Mouse (Mus musculus): Measurements from ENCODE around the gene Neurl1a. TPM values are rescaled to one million over a fixed set of nuclear protein-coding genes. Genes with fewer than 3 reads are reported as not detected.

The Neurl1a gene
- polyA plus RNA-seq, 1 experiment: 1.6 TPM

DNA sequence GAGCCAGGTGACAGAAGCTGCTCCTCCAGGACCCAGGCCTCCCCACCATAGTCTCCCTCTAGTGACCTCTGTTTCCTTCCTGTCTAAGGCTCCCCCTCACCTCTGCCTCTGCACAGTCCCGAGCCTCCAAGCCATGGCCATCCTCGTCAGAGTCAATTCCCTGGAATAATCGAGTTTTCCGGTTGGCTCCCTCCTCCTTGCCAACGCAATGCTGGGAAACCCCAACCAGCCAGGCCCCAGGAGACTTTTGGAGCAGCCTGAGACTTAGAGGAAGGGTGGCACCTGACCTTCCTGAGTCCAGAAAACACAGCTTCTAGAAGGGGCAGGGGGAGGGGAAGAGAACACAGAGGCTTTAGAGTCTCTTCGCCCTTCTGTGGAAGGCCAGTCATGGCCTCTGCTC is 72.3 kb downstream of the Neurl1a start:
- no peak for DNase-seq
- Histone ChIP-seq H3K4me3 (ENCODE audit: control insufficient read depth, insufficient read depth, low read length) (no peak overlapping the region), H3K27ac (ENCODE audit: control insufficient read depth, insufficient read depth, low read length) (no peak overlapping the region), H3K27me3 (ENCODE audit: control insufficient read depth, insufficient read depth, low read length) (peaks cover 6% of the 10 kb centered on the region; the same call in 1 of the 2 replicates), H3K4me1 (replicated peaks; ENCODE audit: control insufficient read depth, insufficient read depth, low read length) (peaks cover 4% of the 10 kb centered on the region; the same call in 1 of the 2 replicates), H3K36me3 (ENCODE audit: control insufficient read depth, insufficient read depth, low read length) (no peaks in the 10 kb centered on the region)
- TF ChIP-seq POLR2A (IDR thresholded peaks at IDR 0.05; ENCODE audit: control insufficient read depth, extremely low read depth, insufficient read depth, low read length, poor library complexity) (no peak), CTCF (IDR thresholded peaks at IDR 0.05; ENCODE audit: borderline replicate concordance, control insufficient read depth, extremely low read depth, insufficient read depth, low read length, poor library complexity) (no peak)
- 74% methylated on average over 6 of the region's 6 CpGs for WGBS

- TF ChIP-seq POLR2A (IDR thresholded peaks at IDR 0.05; ENCODE audit: control insufficient read depth, extremely low read depth, insufficient read depth, low read length, poor library complexity): no peak
- no peak for TF ChIP-seq CTCF (IDR thresholded peaks at IDR 0.05; ENCODE audit: borderline replicate concordance, control insufficient read depth, extremely low read depth, insufficient read depth, low read length, poor library complexity)
- Histone ChIP-seq H3K4me1 (replicated peaks; ENCODE audit: control insufficient read depth, insufficient read depth, low read length) (peaks cover 4% of the 10 kb centered on the region; the same call in 1 of the 2 replicates), H3K27ac (ENCODE audit: control insufficient read depth, insufficient read depth, low read length) (no peak overlapping the region), H3K36me3 (ENCODE audit: control insufficient read depth, insufficient read depth, low read length) (no peaks in the 10 kb centered on the region), H3K4me3 (ENCODE audit: control insufficient read depth, insufficient read depth, low read length) (no peak overlapping the region), H3K27me3 (ENCODE audit: control insufficient read depth, insufficient read depth, low read length) (peaks cover 6% of the 10 kb centered on the region; the same call in 1 of the 2 replicates)
- WGBS: 7% methylated on average over 90 of the region's 90 CpGs
- DNase-seq: no peak
Observed at GRCm38 (mm10) chr19:47253053-47253628, 74.5 kb downstream of the Neurl1a start.

DNA sequence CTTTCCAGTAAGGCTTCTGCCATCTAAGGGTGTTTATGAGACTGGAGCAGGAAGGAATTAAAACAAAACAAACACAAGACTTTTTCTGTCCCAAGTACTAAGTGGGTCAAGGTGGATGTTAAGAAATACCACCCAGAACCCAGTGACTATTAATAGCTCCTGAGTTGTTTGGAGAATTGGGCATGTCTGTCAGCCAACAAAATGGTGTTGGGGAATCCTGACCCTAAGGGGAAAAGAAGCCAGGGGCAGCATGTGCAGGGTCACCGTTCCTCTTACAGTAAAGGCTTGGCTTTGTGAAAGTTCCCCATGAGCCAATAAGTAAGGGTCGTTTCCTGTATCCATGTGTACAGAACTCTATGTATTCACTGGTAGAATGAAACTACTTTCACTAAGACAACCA is 76.4 kb downstream of the Neurl1a start:
- TF ChIP-seq POLR2A (IDR thresholded peaks at IDR 0.05; ENCODE audit: control insufficient read depth, extremely low read depth, insufficient read depth, low read length, poor library complexity) (no peak), CTCF (IDR thresholded peaks at IDR 0.05; ENCODE audit: borderline replicate concordance, control insufficient read depth, extremely low read depth, insufficient read depth, low read length, poor library complexity) (no peak)
- H3K4me3 ChIP-seq (ENCODE audit: control insufficient read depth, insufficient read depth, low read length): no peak overlapping the region
- peaks cover 6% of the 10 kb centered on the region; the same call in 1 of the 2 replicates for H3K27me3 ChIP-seq (ENCODE audit: control insufficient read depth, insufficient read depth, low read length)
- H3K36me3 ChIP-seq (ENCODE audit: control insufficient read depth, insufficient read depth, low read length): no peaks in the 10 kb centered on the region
- no peak overlapping the region for H3K27ac ChIP-seq (ENCODE audit: control insufficient read depth, insufficient read depth, low read length)
- WGBS: 83% methylated on average over 2 of the region's 2 CpGs
- no peak for DNase-seq
- peaks cover 4% of the 10 kb centered on the region; the same call in 1 of the 2 replicates for H3K4me1 ChIP-seq (replicated peaks; ENCODE audit: control insufficient read depth, insufficient read depth, low read length)

DNA sequence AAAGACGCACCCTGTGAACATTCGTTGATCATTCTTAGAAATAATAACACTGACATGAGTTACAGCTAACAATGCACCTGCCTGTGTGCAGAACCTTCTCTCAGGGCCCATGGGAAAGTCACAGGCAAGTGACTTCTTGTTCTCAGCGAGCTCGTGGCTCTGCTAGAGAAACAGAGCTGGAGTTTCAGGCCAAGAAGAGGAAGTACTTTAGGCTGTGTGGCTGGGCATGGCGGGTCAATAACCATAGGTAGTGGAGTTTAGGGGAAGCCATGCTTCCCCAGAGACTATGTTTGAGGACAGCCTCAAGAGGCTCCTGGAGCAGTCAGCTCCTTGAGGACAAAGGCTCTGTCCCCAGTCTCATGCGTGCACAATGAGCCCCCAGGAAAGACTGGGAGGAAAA is 77.3 kb downstream of the Neurl1a start:
- no peak overlapping the region for H3K27ac ChIP-seq (ENCODE audit: control insufficient read depth, insufficient read depth, low read length)
- H3K27me3 ChIP-seq (ENCODE audit: control insufficient read depth, insufficient read depth, low read length): peaks cover 6% of the 10 kb centered on the region; the same call in 1 of the 2 replicates
- H3K4me3 ChIP-seq (ENCODE audit: control insufficient read depth, insufficient read depth, low read length): no peak overlapping the region
- no peaks in the 10 kb centered on the region for H3K36me3 ChIP-seq (ENCODE audit: control insufficient read depth, insufficient read depth, low read length)
- TF ChIP-seq CTCF (IDR thresholded peaks at IDR 0.05; ENCODE audit: borderline replicate concordance, control insufficient read depth, extremely low read depth, insufficient read depth, low read length, poor library complexity) (no peak), POLR2A (IDR thresholded peaks at IDR 0.05; ENCODE audit: control insufficient read depth, extremely low read depth, insufficient read depth, low read length, poor library complexity) (no peak)
- H3K4me1 ChIP-seq (replicated peaks; ENCODE audit: control insufficient read depth, insufficient read depth, low read length): peaks cover 4% of the 10 kb centered on the region; the same call in 1 of the 2 replicates
- DNase-seq: no peak
- 9% methylated on average over 6 of the region's 6 CpGs for WGBS

DNA sequence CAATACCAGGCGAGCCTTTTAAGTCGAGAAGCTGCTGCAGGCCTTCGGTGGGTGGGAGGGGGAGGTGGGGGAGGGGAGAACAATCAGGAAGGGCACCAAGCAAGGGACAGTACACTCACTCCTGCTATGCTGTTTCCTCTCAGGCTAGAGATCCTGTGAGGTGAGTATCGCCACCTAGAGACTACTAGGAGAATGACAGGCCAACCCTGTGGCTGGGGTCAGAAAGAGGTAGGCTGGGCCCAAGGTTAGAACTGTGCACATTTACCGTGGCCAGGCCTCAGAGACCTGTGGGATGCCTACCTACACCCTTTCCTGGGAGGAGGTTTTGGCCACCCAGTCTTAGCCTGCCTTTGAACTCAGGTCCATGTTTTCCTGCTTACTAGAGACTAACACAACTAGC is 81.0 kb downstream of the Neurl1a start:
- no peak overlapping the region for H3K27ac ChIP-seq (ENCODE audit: control insufficient read depth, insufficient read depth, low read length)
- H3K27me3 ChIP-seq (ENCODE audit: control insufficient read depth, insufficient read depth, low read length): no peaks in the 10 kb centered on the region
- peak; percentile 39 for DNase-seq
- H3K36me3 ChIP-seq (ENCODE audit: control insufficient read depth, insufficient read depth, low read length): no peaks in the 10 kb centered on the region
- 41% methylated on average over 5 of the region's 5 CpGs for WGBS
- H3K4me1 ChIP-seq (replicated peaks; ENCODE audit: control insufficient read depth, insufficient read depth, low read length): no peaks in the 10 kb centered on the region
- H3K4me3 ChIP-seq (ENCODE audit: control insufficient read depth, insufficient read depth, low read length): no peak overlapping the region
- TF ChIP-seq CTCF (IDR thresholded peaks at IDR 0.05; ENCODE audit: borderline replicate concordance, control insufficient read depth, extremely low read depth, insufficient read depth, low read length, poor library complexity) (peak; percentile 45; the same call in 1 of the 2 replicates), POLR2A (IDR thresholded peaks at IDR 0.05; ENCODE audit: control insufficient read depth, extremely low read depth, insufficient read depth, low read length, poor library complexity) (no peak)

GRCm38 (mm10) chr19:47261196-47261595 is 82.6 kb downstream of the Neurl1a start:
- no peaks in the 10 kb centered on the region for H3K36me3 ChIP-seq (ENCODE audit: control insufficient read depth, insufficient read depth, low read length)
- no peaks in the 10 kb centered on the region for H3K4me1 ChIP-seq (replicated peaks; ENCODE audit: control insufficient read depth, insufficient read depth, low read length)
- no peak overlapping the region for H3K27ac ChIP-seq (ENCODE audit: control insufficient read depth, insufficient read depth, low read length)
- no peaks in the 10 kb centered on the region for H3K27me3 ChIP-seq (ENCODE audit: control insufficient read depth, insufficient read depth, low read length)
- no peak overlapping the region for H3K4me3 ChIP-seq (ENCODE audit: control insufficient read depth, insufficient read depth, low read length)
- TF ChIP-seq CTCF (IDR thresholded peaks at IDR 0.05; ENCODE audit: borderline replicate concordance, control insufficient read depth, extremely low read depth, insufficient read depth, low read length, poor library complexity): no peak
- no peak for TF ChIP-seq POLR2A (IDR thresholded peaks at IDR 0.05; ENCODE audit: control insufficient read depth, extremely low read depth, insufficient read depth, low read length, poor library complexity)
- WGBS: 95% methylated on average over 8 of the region's 8 CpGs
- DNase-seq: no peak
